ENCODE assay signal across 14 mouse cellular contexts in genomic region chr2:44590881-44591280, GRCm38 (mm10).
DNase-seq lines count a peak whose midpoint lies in the region; ATAC-seq lines count a peak whose summit lies in the region.
"Had no signal": no experiment of that assay in that cellular context is flagged by ENCODE, and none has a peak within 500 bp of the region (broad histone marks: within the 10 kb centered on the region; RNA-seq: fewer than 3 reads in every experiment).

No protein-coding gene starts in this region.

- H3K27ac ChIP-seq in kidney, embryonic 15.5 days, result no peak overlapping the region
- H3K27ac ChIP-seq: kidney, postnatal 0 days; liver, embryonic 14.5 days had no signal

- no peak overlapping the region for H3K4me2 ChIP-seq in kidney, embryonic 15.5 days

- no peaks in the 10 kb centered on the region for H3K36me3 ChIP-seq in kidney, embryonic 15.5 days

- peak; percentile 70 for ATAC-seq in frontal cortex, adult (ENCODE audit: low TSS enrichment)
- no peak for ATAC-seq in kidney, embryonic 15.5 days (replicated peaks; ENCODE audit: low FRiP score)

- DNase-seq in adrenal gland, postnatal 14 days, result peak; percentile 9
- no peak for DNase-seq in adrenal gland, adult 18-20 months (ENCODE audit: low spot score in 2 of 2)
- DNase-seq in frontal cortex, adult 2 months (ENCODE audit: extremely low spot score in 1 of 2, low spot score in 1 of 2), result no peak
- peak; percentile 17 for DNase-seq in kidney, adult 8-10 months
- DNase-seq in cerebellum, postnatal 36 days, result peak; percentile 13 to 20
- no peak for DNase-seq in testis, postnatal 10 days (ENCODE audit: low spot score)
- DNase-seq: embryo, embryonic 11 days; heart, adult 11 months; thymus, adult 18-20 months had no signal

- no peaks in the 10 kb centered on the region for H3K27me3 ChIP-seq in kidney, embryonic 15.5 days
- H3K27me3 ChIP-seq: megakaryocyte, embryonic 14.5 days had no signal

- no peaks in the 10 kb centered on the region for H3K4me1 ChIP-seq in kidney, embryonic 15.5 days
- H3K4me1 ChIP-seq: megakaryocyte, embryonic 14.5 days had no signal

- 65% methylated on average over 4 of the region's 4 CpGs for WGBS in kidney, embryonic 15.5 days

- no peak overlapping the region for H3K4me3 ChIP-seq in kidney, embryonic 15.5 days (replicated peaks)
- H3K4me3 ChIP-seq: megakaryocyte, embryonic 14.5 days had no signal

- H3K9me3 ChIP-seq in kidney, embryonic 15.5 days (replicated peaks), result no peaks in the 10 kb centered on the region
- H3K9me3 ChIP-seq: megakaryocyte, embryonic 14.5 days had no signal

- no peak overlapping the region for H3K9ac ChIP-seq in kidney, embryonic 15.5 days
- H3K9ac ChIP-seq: liver, embryonic 14.5 days had no signal

Comparison
In these comparisons a context has a peak if more than half of its experiments do, and no peak if none do; other contexts are left out.
1. DNase-seq: peak in adrenal gland, postnatal 14 days (single experiment), kidney, adult 8-10 months (2 of 2) and cerebellum, postnatal 36 days (2 of 2); none in adrenal gland, adult 18-20 months (0 of 2), frontal cortex, adult 2 months (0 of 2) and testis, postnatal 10 days (single experiment).